Mouse (Mus musculus): ENCODE measurements around the gene Rbm20.

DNA sequence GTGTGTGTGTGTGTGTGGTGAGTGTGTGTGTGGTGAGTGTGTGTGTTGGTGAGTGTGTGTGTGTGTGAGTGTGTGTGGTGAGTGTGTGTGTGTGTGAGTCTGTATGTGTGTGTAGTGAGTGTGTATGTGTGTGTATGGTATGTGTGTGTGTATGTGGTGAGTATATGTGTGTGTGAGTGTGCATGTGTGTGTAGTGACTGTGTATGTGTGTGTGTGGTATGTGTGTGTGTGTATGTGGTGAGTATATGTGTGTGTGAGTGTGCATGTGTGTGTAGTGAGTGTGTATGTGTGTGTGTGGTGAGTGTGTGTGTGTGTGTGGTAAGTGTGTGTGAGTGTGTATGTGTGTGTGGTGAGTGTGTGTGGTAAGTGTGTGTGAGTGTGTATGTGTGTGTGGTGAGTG lies 190.1 kb downstream of the Rbm20 start:
- TF ChIP-seq CTCF (IDR thresholded peaks at IDR 0.05; ENCODE audit: extremely low read depth, insufficient read depth, insufficient read length, insufficient replicate concordance) (no peak), POLR2A (IDR thresholded peaks at IDR 0.05; ENCODE audit: low read depth, low read length) (no peak)
